Mouse (Mus musculus) ES-Bruce4 (cell line): ENCODE results near the gene Gm29776.

ENCODE experiments used
- CTCF ChIP-seq: IDR thresholded peaks from one replicate; pipeline ENCODE4 v1.8.1; 2011; ENCODE audit warnings: low read depth, low read length
- EP300 ChIP-seq: IDR thresholded peaks from 2 replicates; pipeline ENCODE4 v1.6.1; 2011; ENCODE audit warnings: low read depth, low read length; ENCODE audit not compliant: insufficient read depth
- POLR2A ChIP-seq: IDR thresholded peaks from one replicate; pipeline ENCODE4 v1.8.1; 2011; ENCODE audit warnings: low read length; ENCODE audit not compliant: insufficient read depth

GRCm38 (mm10) chr14:54735221-54735620 is 36.6 kb upstream of the Gm29776 start:
- TF ChIP-seq CTCF (no peak), EP300 (no peak), POLR2A (no peak)
